Mouse (Mus musculus) left cerebral cortex, adult 2 months (tissue): ENCODE results near the gene Prrc2b. TPM values are rescaled to one million over a fixed set of nuclear protein-coding genes. Genes with fewer than 3 reads are reported as not detected.

Experiments
- DNase-seq, 2 experiments: peaks; one replicate each; pipeline ENCODE4 v3.0.0; 2021 to 2022; ENCODE audit warnings: low spot score in 2 of 2, mixed read lengths in 1 of 2; ENCODE audit errors: extremely low spot score in 1 of 2
- H3K27ac ChIP-seq: fragments of 200-600 bp; 2 replicates; pipeline ENCODE4 v1.8.1; 2022
- H3K4me3 ChIP-seq: fragments of 200-600 bp; 2 replicates; pipeline ENCODE4 v1.8.1; 2022
- CTCF ChIP-seq: fragments of 200-600 bp; IDR thresholded peaks from 2 replicates; pipeline ENCODE4 v1.8.1; 2022; ENCODE audit warnings: antibody characterized with exemption, mild to moderate bottlenecking, moderate library complexity
- intact Hi-C: fragments of 180-260 bp; cut with DNase I; formaldehyde crosslinking; loops from one replicate; pipeline ENCODE4 v1.15.1; 2025
- total RNA-seq, 2 experiments: library from RNA; stranded (reverse); gene quantifications; 2 replicates each; pipeline ENCODE4 v1.2.3; 2021

Prrc2b gene
- total RNA-seq, 2 experiments from 2014 or later: 268 to 280 TPM

- no peak for TF ChIP-seq CTCF
- no peak overlapping the region for H3K27ac ChIP-seq
- no peak for DNase-seq
- intact Hi-C loops: loop anchor here (10.0 kb wide), 1 partner anchor 175 kb away; no protein-coding TSS in a partner anchor
- no peak overlapping the region for H3K4me3 ChIP-seq
Observed at GRCm38 (mm10) chr2:32200033-32200432, 49.2 kb downstream of the Prrc2b start.

DNA sequence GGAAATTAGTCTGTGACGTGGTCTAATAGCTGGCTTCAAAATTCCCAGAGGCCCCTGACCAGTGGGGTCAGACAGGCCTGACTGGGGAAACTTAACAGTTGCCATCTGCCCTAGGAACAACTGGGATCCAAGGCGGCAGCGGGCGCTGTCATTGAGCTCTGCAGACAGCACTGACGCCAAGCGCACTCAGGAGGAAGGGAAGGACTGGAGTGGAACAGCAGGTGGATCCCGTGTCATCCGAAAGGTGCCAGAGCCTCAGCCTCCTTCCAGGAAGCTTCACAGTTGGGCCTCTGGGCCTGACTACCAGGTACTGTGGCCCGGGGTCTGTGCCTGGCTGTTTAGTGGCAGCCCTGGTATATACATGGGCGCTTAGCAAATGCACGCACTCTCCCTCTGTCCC lies 49.8 kb downstream of the Prrc2b start:
- H3K4me3 ChIP-seq: no peak overlapping the region
- no peak for DNase-seq
- TF ChIP-seq CTCF: no peak
- intact Hi-C loops: loop anchor here (10.0 kb wide), 1 partner anchor 176 kb away; no protein-coding TSS in a partner anchor
- no peak overlapping the region for H3K27ac ChIP-seq

DNA sequence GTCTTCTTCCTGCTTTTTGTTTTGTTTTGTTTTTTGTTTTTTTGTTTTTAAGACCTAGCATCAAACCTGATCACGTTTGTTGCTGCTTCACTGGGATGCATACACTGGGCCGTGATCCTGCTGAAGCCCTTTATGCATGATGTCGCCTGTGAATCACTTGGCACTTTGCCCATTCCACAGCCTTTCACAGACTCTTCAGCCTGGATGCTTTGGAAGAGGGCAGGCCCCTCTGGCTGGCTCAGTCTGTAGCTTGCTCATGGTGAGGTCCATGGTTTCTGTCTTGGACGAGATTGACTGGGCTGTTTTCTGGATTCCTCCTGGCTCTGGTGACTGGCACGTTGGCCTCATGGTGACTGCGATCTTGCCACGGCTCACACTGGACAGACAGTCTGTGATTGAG lies 50.6 kb downstream of the Prrc2b start:
- DNase-seq: no peak
- H3K27ac ChIP-seq: no peak overlapping the region

DNA sequence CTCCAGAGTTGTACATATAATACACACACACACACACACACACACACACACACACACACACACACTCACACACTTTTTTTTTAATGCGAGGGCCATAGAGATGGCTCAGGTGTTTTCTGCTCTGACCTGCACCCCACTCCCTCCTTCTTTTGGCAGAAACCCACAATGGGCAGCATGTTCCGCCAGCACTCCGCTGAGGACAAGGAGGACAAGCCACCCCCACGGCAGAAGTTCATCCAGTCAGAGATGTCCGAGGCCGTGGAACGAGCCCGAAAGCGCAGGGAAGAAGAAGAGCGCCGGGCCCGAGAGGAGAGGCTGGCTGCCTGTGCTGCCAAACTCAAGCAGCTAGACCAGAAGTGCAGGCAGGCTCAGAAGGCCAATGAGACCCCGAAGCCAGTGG lies 53.0 kb downstream of the Prrc2b start:
- no peak for DNase-seq
- TF ChIP-seq CTCF: no peak
- intact Hi-C loops: loop anchor here (10.0 kb wide), 1 partner anchor 179 kb away; no protein-coding TSS in a partner anchor
- Histone ChIP-seq H3K4me3 (no peak overlapping the region), H3K27ac (no peak overlapping the region)

More for the DNA sequence above, 50.6 kb downstream of the Prrc2b start:
- intact Hi-C loops: loop anchor here (10.0 kb wide), 1 partner anchor 177 kb away; no protein-coding TSS in a partner anchor
- no peak for TF ChIP-seq CTCF
- H3K4me3 ChIP-seq: no peak overlapping the region

GRCm38 (mm10) chr2:32207682-32208081 lies 56.8 kb downstream of the Prrc2b start:
- no peak overlapping the region for H3K4me3 ChIP-seq
- TF ChIP-seq CTCF: no peak
- intact Hi-C loops: loop anchor here (10.0 kb wide), 1 partner anchor 183 kb away; no protein-coding TSS in a partner anchor
- no peak for DNase-seq
- no peak overlapping the region for H3K27ac ChIP-seq

DNA sequence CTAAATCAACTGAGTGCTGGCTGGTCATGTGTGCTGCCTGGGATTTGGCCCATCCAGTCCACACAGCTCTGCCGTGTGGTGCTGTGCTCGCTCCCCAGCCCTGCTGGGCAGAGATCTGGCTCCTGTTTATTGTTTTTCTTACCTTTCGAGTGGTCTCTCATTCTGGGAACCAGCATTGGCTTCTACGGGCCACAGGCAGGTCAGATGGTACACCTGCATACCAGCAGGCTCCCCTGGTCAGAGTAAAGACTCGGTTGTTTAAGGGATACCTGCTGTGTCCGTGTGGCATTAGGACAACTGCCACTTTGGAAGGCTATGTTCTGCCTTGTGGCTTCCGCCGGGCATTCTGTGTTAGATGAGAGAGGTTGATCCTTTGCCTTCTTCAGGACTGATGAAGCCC lies 60.8 kb downstream of the Prrc2b start:
- intact Hi-C loops: no loop called here
- TF ChIP-seq CTCF: no peak
- H3K4me3 ChIP-seq: no peak overlapping the region
- no peak for DNase-seq
- no peak overlapping the region for H3K27ac ChIP-seq

DNA sequence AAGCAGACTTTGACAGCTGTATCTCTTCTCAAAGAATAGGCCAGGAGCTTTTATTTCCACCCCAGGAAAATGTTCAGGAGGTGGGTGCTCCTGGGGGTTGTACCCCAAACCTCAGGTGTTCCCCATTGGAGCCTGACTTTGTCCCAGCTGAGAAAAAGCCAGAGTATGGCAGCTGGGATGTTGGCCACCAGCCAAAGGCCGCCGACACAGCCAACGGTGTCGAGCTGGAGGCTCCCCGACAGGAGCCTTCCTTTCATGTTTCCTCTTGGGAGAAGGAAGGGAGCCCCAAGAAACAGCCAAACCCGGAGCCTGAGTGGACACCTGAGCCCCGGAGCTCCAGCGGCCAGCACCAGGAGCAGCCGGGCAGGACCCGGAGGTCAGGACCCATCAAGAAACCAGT lies 62.1 kb downstream of the Prrc2b start:
- TF ChIP-seq CTCF: no peak
- Histone ChIP-seq H3K4me3 (no peak overlapping the region), H3K27ac (no peak overlapping the region)
- intact Hi-C loops: no loop called here
- no peak for DNase-seq

DNA sequence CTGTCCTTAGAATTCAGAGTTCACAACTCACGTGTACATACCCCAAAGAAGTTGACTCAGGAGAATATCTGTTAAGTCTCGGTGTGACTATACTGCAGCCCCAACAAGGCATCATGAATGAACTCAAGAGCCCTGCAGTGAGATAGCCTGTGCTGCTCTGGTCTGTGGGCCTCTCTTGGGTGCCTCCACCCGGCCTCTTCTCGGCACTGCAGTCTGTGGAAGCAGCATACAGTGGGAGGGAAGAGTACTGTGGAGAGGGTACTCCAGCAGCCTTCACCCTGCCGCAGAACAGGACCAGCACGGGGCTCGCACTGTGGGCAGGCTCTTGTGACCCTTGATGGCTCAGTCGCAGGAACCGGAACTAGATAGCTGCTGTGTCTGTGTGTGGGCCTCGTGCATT lies 64.7 kb downstream of the Prrc2b start:
- intact Hi-C loops: no loop called here

GRCm38 (mm10) chr2:32216506-32216905 lies 65.6 kb downstream of the Prrc2b start:
- H3K27ac ChIP-seq: no peak overlapping the region
- no peak for DNase-seq
- intact Hi-C loops: no loop called here
- TF ChIP-seq CTCF: no peak
- H3K4me3 ChIP-seq: no peak overlapping the region

More for the DNA sequence above, 64.7 kb downstream of the Prrc2b start:
- no peak for DNase-seq
- no peak for TF ChIP-seq CTCF
- H3K4me3 ChIP-seq: no peak overlapping the region
- no peak overlapping the region for H3K27ac ChIP-seq

DNA sequence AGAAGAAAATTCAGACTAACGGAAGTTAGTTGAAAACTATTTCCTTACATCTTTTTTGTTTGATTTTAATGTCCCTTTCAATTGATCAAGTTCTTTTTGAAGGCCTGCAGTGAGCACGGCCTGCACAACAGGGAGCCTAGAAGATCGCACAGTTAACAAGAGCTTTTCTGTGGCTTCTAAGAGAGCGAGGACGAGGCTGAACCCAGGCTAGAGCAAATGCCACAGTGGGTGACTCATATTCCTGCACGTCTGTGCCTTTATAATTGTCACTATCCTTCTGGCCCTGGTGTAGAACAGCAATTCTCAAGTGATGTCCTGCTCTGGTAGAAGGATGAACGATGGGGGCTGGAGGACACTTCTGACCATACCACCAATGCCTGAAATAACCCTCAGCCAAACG lies 66.8 kb downstream of the Prrc2b start:
- no peak for TF ChIP-seq CTCF
- 0 out of 2 replicates have a peak overlapping the region, but pooled peaks have one; percentile 1 for H3K27ac ChIP-seq
- H3K4me3 ChIP-seq: no peak overlapping the region
- DNase-seq: no peak
- intact Hi-C loops: no loop called here

GRCm38 (mm10) chr2:32218113-32218512 lies 67.2 kb downstream of the Prrc2b start:
- Histone ChIP-seq H3K4me3 (no peak overlapping the region), H3K27ac (0 out of 2 replicates have a peak overlapping the region, but pooled peaks have one; percentile 1)
- no peak for TF ChIP-seq CTCF
- intact Hi-C loops: no loop called here
- DNase-seq: no peak

DNA sequence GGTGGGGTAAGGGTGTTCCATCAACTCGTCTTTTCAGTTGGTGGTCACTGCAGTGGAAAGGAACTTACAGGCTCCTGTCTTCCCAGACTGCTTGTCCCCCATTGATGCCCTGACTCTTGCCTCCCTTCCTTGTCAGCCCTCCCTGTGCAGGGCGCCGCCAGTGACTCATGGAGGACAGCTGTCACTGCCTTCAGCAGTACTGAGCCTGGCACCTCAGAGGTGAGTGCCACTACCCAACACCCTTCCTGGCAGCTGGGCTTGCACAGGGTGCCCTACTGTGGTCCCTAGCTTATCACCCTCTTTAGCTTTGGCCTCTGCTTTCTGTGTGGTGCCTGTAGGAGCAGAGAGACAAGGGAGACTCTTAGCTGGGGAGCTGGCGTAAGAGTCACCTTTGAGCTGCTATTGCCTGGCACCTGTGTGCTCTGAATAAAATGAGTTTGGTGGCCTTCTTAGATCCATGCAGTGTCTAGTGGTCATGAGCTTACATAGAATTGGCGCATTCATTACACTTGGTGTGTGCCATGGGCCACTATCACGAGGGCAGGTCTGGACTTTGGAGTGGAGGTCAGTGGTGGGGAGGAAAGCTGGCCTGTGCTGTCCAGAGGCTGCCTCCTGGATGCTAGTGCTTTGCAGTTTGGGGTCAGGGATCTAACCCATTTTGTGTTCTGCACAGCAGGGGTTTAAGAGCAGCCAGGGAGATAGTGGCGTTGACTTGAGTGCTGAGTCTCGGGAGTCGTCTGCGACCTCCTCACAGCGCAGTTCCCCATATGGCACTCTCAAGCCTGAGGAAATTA lies 67.9 kb downstream of the Prrc2b start:
- intact Hi-C loops: no loop called here
- 0 out of 2 replicates have a peak overlapping the region, but pooled peaks have one; percentile 8 for H3K27ac ChIP-seq
- no peak for TF ChIP-seq CTCF

More for the DNA sequence above, 67.9 kb downstream of the Prrc2b start:
- no peak for DNase-seq
- no peak overlapping the region for H3K4me3 ChIP-seq
